Mouse (Mus musculus) heart, postnatal 0 days (tissue): ENCODE results near the gene Kmt5c.

Source experiments
- CTCF ChIP-seq: IDR thresholded peaks from 2 replicates; pipeline ENCODE4 v1.5.1; 2016; ENCODE audit warnings: antibody characterized with exemption, control low read depth, low read depth
- EP300 ChIP-seq: IDR thresholded peaks from 2 replicates; pipeline ENCODE4 v1.6.1; 2016; ENCODE audit warnings: antibody characterized with exemption, low read depth

GRCm38 (mm10) chr7:4724359-4724758 lies 15.6 kb upstream of the Kmt5c start:
- TF ChIP-seq EP300: no peak
- no peak for TF ChIP-seq CTCF
